Mouse (Mus musculus): ENCODE data around the gene Psmc4. TPM values are rescaled to one million over a fixed set of nuclear protein-coding genes. Genes with fewer than 3 reads are reported as not detected.

Gene Psmc4
- 100 to 1,000 TPM; 128 to 135 TPM for total RNA-seq (2021)

- intact Hi-C loops (cut with DNase I): loop anchor here (1.0 to 5.0 kb wide), 3 partner anchors 53 to 119 kb away; no protein-coding TSS in a partner anchor
Observed at GRCm38 (mm10) chr7:28049476-28050409, at the start of gene Psmc4. Psmc4 (minus strand) TSS chr7:28050101.

GRCm38 (mm10) chr7:28099101-28099500, 49.2 kb upstream of the Psmc4 start:
- intact Hi-C loops (cut with DNase I): no loop called here
- no peak for DNase-seq (ENCODE audit: extremely low spot score in 1 of 2, low spot score in 2 of 2)

More at GRCm38 (mm10) chr7:28049476-28050409, at the start of gene Psmc4:
- peak; percentile 97 to 98 for DNase-seq (ENCODE audit: extremely low spot score in 1 of 2, low spot score in 2 of 2)

- intact Hi-C loops (cut with DNase I): no loop called here
Observed at GRCm38 (mm10) chr7:28093541-28093940, 43.6 kb upstream of the Psmc4 start.

GRCm38 (mm10) chr7:28086236-28086635, 36.3 kb upstream of the Psmc4 start:
- DNase-seq (ENCODE audit: extremely low spot score in 1 of 2, low spot score in 2 of 2): no peak
- intact Hi-C loops (cut with DNase I): no loop called here

More at GRCm38 (mm10) chr7:28093541-28093940, 43.6 kb upstream of the Psmc4 start:
- DNase-seq (ENCODE audit: extremely low spot score in 1 of 2, low spot score in 2 of 2): no peak

- intact Hi-C loops (cut with DNase I): no loop called here
- peak in 1 of 2 experiments; percentile 4 for DNase-seq (ENCODE audit: extremely low spot score in 1 of 2, low spot score in 2 of 2)
Observed at GRCm38 (mm10) chr7:28084215-28084614, 34.3 kb upstream of the Psmc4 start.

GRCm38 (mm10) chr7:28070531-28071298, 20.8 kb upstream of the Psmc4 start, which contains the start of gene Fcgbp:
Fcgbp (plus strand) TSS chr7:28071236.
- intact Hi-C loops (cut with DNase I): no loop called here

GRCm38 (mm10) chr7:28069546-28070172, 19.8 kb upstream of the Psmc4 start:
- intact Hi-C loops (cut with DNase I): no loop called here
- no peak for DNase-seq (ENCODE audit: extremely low spot score in 1 of 2, low spot score in 2 of 2)

More at GRCm38 (mm10) chr7:28070531-28071298, 20.8 kb upstream of the Psmc4 start, which contains the start of gene Fcgbp:
- no peak for DNase-seq (ENCODE audit: extremely low spot score in 1 of 2, low spot score in 2 of 2)

GRCm38 (mm10) chr7:28068661-28069060, 18.8 kb upstream of the Psmc4 start:
- intact Hi-C loops (cut with DNase I): no loop called here
- no peak for DNase-seq (ENCODE audit: extremely low spot score in 1 of 2, low spot score in 2 of 2)

GRCm38 (mm10) chr7:28059972-28060371, 10.1 kb upstream of the Psmc4 start:
- no peak for DNase-seq (ENCODE audit: extremely low spot score in 1 of 2, low spot score in 2 of 2)
- intact Hi-C loops (cut with DNase I): no loop called here

- DNase-seq (ENCODE audit: extremely low spot score in 1 of 2, low spot score in 2 of 2): no peak
- intact Hi-C loops (cut with DNase I): loop anchor here (5.0 kb wide), 2 partner anchors 49 to 94 kb away; no protein-coding TSS in a partner anchor
Observed at GRCm38 (mm10) chr7:28053046-28053930, 3.4 kb upstream of the Psmc4 start.

- intact Hi-C loops (cut with DNase I): loop anchor here (1.0 to 5.0 kb wide), 3 partner anchors 52 to 118 kb away; no protein-coding TSS in a partner anchor
- no peak for DNase-seq (ENCODE audit: extremely low spot score in 1 of 2, low spot score in 2 of 2)
Observed at GRCm38 (mm10) chr7:28050584-28050983, 683 bp upstream of the Psmc4 start.

- intact Hi-C loops (cut with DNase I): no loop called here
- DNase-seq (ENCODE audit: extremely low spot score in 1 of 2, low spot score in 2 of 2): no peak
Observed at GRCm38 (mm10) chr7:28044524-28044923, 5.4 kb downstream of the Psmc4 start.

- intact Hi-C loops (cut with DNase I): no loop called here
- DNase-seq (ENCODE audit: extremely low spot score in 1 of 2, low spot score in 2 of 2): no peak
Observed at GRCm38 (mm10) chr7:28014445-28014810, 35.5 kb downstream of the Psmc4 start.

- intact Hi-C loops (cut with DNase I): no loop called here
- DNase-seq (ENCODE audit: extremely low spot score in 1 of 2, low spot score in 2 of 2): peak; percentile 70 to 89
Observed at GRCm38 (mm10) chr7:28013549-28014444, 36.1 kb downstream of the Psmc4 start, which contains the start of gene Zfp850. Zfp850 (minus strand) TSS chr7:28014115.

GRCm38 (mm10) chr7:28010271-28010670, 39.6 kb downstream of the Psmc4 start:
- DNase-seq (ENCODE audit: extremely low spot score in 1 of 2, low spot score in 2 of 2): no peak
- intact Hi-C loops (cut with DNase I): no loop called here

Data from left cerebral cortex, postnatal 10 days (tissue).